Mouse (Mus musculus) lung, postnatal 0 days (tissue): ENCODE measurements around the gene Slc17a6. TPM values are rescaled to one million over a fixed set of nuclear protein-coding genes. Genes with fewer than 3 reads are reported as not detected.
"Not testable (repeated sequence)": the region's sequence is repeated elsewhere in the genome, so short reads cannot be mapped to it uniquely, and the experiment has no call there.

Experiments used
- ATAC-seq: fragments of 200-750 bp; cut with Nextera tagmentation; 2 replicates; pipeline ENCODE4 v1.8.0; 2017; ENCODE audit warnings: moderate library complexity
- DNase-seq: peaks from one replicate; pipeline ENCODE4 v3.0.0-alpha.2; 2016; ENCODE audit warnings: low spot score
- H3K27ac ChIP-seq: fragments of 300-500 bp; sonication (generic); 2 replicates; pipeline ENCODE4 v1.5.1; 2014; ENCODE audit warnings: antibody characterized with exemption, mild to moderate bottlenecking, low read length, mixed read lengths
- H3K27me3 ChIP-seq: fragments of 300-500 bp; sonication (generic); replicated peaks from 2 replicates; pipeline ENCODE4 v1.6.1; 2014; ENCODE audit warnings: low read length, mixed read lengths; ENCODE audit not compliant: insufficient read depth
- H3K36me3 ChIP-seq: fragments of 300-500 bp; sonication (generic); 2 replicates; pipeline ENCODE4 v1.6.1; 2014; ENCODE audit warnings: low read length, mixed read lengths; ENCODE audit not compliant: insufficient read depth
- H3K4me1 ChIP-seq: fragments of 300-500 bp; sonication (generic); 2 replicates; pipeline ENCODE4 v1.6.1; 2014; ENCODE audit warnings: antibody characterized with exemption, low read depth, low read length, mixed read lengths; ENCODE audit not compliant: insufficient read depth
- H3K4me2 ChIP-seq: fragments of 300-500 bp; sonication (generic); replicated peaks from 2 replicates; pipeline ENCODE4 v1.6.1; 2014; ENCODE audit warnings: low read depth, mild to moderate bottlenecking, low read length, moderate library complexity, mixed read lengths
- H3K4me3 ChIP-seq: fragments of 300-500 bp; sonication (generic); 2 replicates; pipeline ENCODE4 v1.5.1; 2014; ENCODE audit warnings: low read depth, low read length
- H3K9ac ChIP-seq: fragments of 300-500 bp; sonication (generic); replicated peaks from 2 replicates; pipeline ENCODE4 v1.6.1; 2014; ENCODE audit warnings: low read depth, mild to moderate bottlenecking
- H3K9me3 ChIP-seq: fragments of 300-500 bp; sonication (generic); 2 replicates; pipeline ENCODE4 v1.6.1; 2016; ENCODE audit warnings: low read length, mixed read lengths
- CTCF ChIP-seq: IDR thresholded peaks from 2 replicates; pipeline ENCODE4 v1.5.1; 2016; ENCODE audit warnings: antibody characterized with exemption, mild to moderate bottlenecking
- EP300 ChIP-seq: IDR thresholded peaks from 2 replicates; pipeline ENCODE4 v1.6.1; 2016; ENCODE audit warnings: antibody characterized with exemption, mild to moderate bottlenecking, control low read depth
- WGBS: fragments of 180-500 bp; shearing (Covaris S2); extraction: QIAGEN DNeasy Blood & Tissue Kit; methylation state at CpG from one replicate; pipeline ENCODE4 v1.1.7; 2014; 5-methylcytosine and 5-hydroxymethylcytosine counted together
- polyA plus RNA-seq: library from polyadenylated mRNA; unstranded; fragments of >200 nt; fragmentation: Nextera tagmentation; extraction: Ambion mirVana; gene quantifications from 2 replicates; pipeline ENCODE4 v1.2.1, GENCODE M21; 2015

Slc17a6 gene
- polyA plus RNA-seq, 1 experiment from 2014 or later = not detected

DNA sequence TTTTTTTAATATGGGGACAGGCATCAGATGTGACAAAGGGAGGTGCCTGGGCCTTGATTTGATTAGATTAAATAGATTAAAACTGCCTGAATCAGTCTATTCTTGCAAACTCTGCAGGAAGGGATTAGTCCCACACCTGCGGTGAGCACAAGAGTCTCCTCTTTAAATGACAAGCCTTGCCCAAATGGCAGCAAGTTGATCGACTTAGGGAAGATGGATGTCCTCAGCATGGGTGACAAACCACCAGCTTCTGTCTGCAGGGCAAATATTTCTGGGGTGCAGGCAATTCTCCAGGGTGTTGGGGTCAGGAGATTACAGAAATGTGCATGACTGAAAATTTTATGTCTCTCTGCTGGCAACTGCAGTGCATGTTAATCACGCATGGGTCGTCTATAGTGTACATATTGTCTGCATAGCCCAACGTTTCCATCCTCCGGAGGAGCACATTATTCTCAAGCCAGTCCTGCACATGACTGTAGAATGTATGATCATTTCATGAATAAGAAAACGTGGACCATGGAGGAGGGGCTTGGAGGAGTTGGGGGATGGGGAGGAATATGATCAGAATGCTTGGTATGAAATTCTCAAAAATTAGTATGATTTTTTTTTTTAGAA, 11.5 kb downstream of the Slc17a6 start:
- TF ChIP-seq EP300 (no peak), CTCF (no peak)
- Histone ChIP-seq H3K27ac (no peak overlapping the region), H3K36me3 (no peaks in the 10 kb centered on the region), H3K4me3 (no peak overlapping the region), H3K4me2 (no peak overlapping the region), H3K9me3 (no peaks in the 10 kb centered on the region), H3K9ac (no peak overlapping the region), H3K4me1 (no peaks in the 10 kb centered on the region), H3K27me3 (no peaks in the 10 kb centered on the region)
- DNase-seq (no peak), ATAC-seq (no peak)
- WGBS = 8% methylated on average over 7 of the region's 7 CpGs

DNA sequence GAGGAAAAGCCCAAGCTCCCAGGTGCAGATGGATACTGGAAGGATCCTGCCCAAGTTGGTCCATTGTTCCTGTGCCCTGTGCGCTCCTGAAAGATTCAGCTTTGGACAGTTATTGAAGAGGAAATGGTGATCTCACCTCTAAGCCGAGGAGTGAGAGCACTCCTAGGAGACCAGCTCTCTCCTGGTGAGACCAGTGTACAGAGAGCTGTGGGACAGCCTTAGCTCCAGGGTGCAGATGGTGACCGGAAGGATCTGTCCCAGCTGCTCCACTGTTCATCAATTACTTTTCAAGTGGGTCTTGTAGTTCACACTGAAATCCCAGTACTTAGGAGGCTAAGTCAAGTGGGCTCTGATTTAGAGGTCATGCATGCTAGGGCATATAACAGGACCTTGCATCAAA, 35.3 kb downstream of the Slc17a6 start:
- DNase-seq = no peak
- ATAC-seq = no peak
- no peaks in the 10 kb centered on the region for H3K4me1 ChIP-seq
- no peak overlapping the region for H3K4me2 ChIP-seq
- 64% methylated on average over 3 of the region's 3 CpGs for WGBS
- no peaks in the 10 kb centered on the region for H3K9me3 ChIP-seq
- no peaks in the 10 kb centered on the region for H3K36me3 ChIP-seq
- TF ChIP-seq CTCF = no peak
- TF ChIP-seq EP300 = no peak
- no peaks in the 10 kb centered on the region for H3K27me3 ChIP-seq
- no peak overlapping the region for H3K27ac ChIP-seq
- H3K9ac ChIP-seq = no peak overlapping the region
- no peak overlapping the region for H3K4me3 ChIP-seq

DNA sequence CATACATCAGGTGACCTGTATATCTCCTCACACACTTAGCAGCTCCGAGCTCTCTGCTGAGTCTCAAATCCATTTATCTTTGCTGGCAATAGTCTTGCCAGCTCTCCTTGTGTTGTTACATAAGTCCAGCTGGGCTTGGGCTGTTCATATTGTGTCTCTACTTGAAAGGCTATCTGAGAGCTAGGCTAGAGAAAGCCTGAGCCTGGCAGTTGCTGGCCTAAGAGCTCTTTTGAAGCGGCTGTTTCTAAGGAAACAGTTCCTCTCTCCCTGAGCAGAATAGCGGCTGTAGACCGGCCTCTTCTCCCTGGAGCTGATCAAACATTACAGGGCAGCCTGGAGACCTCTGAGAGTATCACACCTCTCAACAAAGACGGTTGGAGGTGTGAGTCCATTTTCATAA, 40.6 kb downstream of the Slc17a6 start:
- WGBS = 10% methylated on average over 5 of the region's 5 CpGs
- Histone ChIP-seq H3K9me3 (no peaks in the 10 kb centered on the region), H3K4me2 (no peak overlapping the region), H3K9ac (no peak overlapping the region), H3K27ac (no peak overlapping the region), H3K36me3 (no peaks in the 10 kb centered on the region), H3K4me1 (no peaks in the 10 kb centered on the region), H3K4me3 (no peak overlapping the region), H3K27me3 (no peaks in the 10 kb centered on the region)
- ATAC-seq = no peak
- TF ChIP-seq CTCF (no peak), EP300 (no peak)
- no peak for DNase-seq

DNA sequence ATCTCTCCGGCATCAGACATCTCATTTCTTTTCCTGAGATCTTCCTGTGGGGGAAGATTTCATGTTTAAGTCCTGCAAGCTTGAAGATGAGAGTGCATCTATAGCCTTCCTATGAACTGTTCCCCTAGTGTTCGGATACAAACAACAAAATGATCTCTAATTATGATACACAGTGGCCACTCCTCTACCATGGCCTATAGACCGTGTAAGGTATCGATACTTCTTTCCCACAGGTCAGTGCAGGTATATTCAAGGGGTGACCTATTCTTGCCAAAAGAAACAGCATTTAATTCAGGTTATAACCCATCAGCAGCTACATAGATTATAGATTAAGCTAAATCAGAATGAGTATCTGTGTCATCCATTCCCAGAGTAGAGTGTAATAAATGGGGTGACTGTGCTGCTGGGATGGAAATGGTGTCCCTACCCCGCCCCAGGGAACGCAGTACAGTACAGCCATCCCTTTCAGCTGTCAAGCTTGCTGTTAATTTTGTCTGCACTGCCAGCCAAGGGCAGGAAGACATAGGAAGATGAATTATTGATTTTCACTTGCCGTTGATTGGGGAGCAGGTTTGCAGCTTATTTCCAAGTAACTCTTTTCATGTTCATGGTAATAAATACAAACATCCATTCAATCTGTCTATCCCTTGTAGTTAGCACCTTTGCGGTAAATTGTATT, 71.9 kb downstream of the Slc17a6 start:
- no peak overlapping the region for H3K4me3 ChIP-seq
- no peaks in the 10 kb centered on the region for H3K27me3 ChIP-seq
- H3K9me3 ChIP-seq = no peaks in the 10 kb centered on the region
- ATAC-seq = no peak
- H3K4me2 ChIP-seq = no peak overlapping the region
- H3K36me3 ChIP-seq = no peaks in the 10 kb centered on the region
- H3K27ac ChIP-seq = no peak overlapping the region
- H3K4me1 ChIP-seq = no peaks in the 10 kb centered on the region
- no peak for TF ChIP-seq CTCF
- TF ChIP-seq EP300 = no peak
- H3K9ac ChIP-seq = no peak overlapping the region
- DNase-seq = no peak
- 83% methylated on average over 8 of the region's 8 CpGs for WGBS

DNA sequence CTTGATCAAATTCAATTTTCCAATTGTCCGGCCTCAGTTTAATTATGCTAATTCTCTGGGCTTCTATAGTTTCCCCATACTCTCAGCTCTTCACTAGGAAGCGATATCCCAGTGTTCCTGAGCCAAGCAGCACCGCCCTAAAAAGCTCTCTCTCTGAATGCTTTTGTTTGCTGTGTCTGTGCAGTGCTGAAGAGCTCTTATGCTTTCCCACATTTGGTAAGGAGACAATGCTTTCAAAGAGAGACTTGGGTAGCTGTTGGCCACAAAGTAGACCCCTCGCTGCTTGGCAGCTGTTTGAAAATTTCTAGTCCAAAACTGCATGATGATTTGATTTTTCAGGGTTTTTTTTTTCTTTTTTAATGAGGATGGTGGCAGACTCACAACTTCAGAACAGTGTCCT, 72.6 kb downstream of the Slc17a6 start:
- WGBS = 71% methylated on average over 4 of the region's 4 CpGs
- H3K4me1 ChIP-seq = no peaks in the 10 kb centered on the region
- ATAC-seq = no peak

DNA sequence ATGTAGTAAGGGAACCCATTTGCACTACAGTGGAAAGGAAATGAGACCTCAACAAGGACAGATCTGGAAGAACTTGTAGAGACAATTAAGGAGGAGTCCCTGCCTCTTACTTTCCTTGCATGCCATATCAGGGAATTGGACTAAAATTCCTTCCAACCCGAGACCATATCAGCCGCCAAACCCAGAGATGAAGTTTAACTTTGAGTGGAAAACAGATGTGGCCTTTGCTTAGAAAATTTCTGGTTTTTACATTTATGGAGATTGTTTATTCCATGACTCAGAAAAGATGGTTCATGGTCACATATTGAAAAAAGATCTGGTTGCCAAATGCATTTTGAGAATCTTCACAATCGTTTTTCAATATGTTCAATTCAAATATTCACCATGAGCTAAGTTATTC, 87.7 kb downstream of the Slc17a6 start:
- Histone ChIP-seq H3K9ac (no peak overlapping the region), H3K36me3 (no peaks in the 10 kb centered on the region), H3K4me3 (no peak overlapping the region), H3K27me3 (no peaks in the 10 kb centered on the region), H3K27ac (no peak overlapping the region), H3K4me2 (no peak overlapping the region), H3K9me3 (no peaks in the 10 kb centered on the region), H3K4me1 (no peaks in the 10 kb centered on the region)
- DNase-seq (no peak), ATAC-seq (no peak)
- 65% methylated on average over 3 of the region's 3 CpGs for WGBS
- TF ChIP-seq CTCF (no peak), EP300 (no peak)

More for the DNA sequence above, 72.6 kb downstream of the Slc17a6 start:
- H3K4me2 ChIP-seq = no peak overlapping the region
- no peak for DNase-seq
- no peak overlapping the region for H3K9ac ChIP-seq
- TF ChIP-seq CTCF (no peak), EP300 (no peak)
- H3K36me3 ChIP-seq = no peaks in the 10 kb centered on the region
- no peaks in the 10 kb centered on the region for H3K27me3 ChIP-seq
- no peak overlapping the region for H3K27ac ChIP-seq
- H3K9me3 ChIP-seq = no peaks in the 10 kb centered on the region
- no peak overlapping the region for H3K4me3 ChIP-seq

DNA sequence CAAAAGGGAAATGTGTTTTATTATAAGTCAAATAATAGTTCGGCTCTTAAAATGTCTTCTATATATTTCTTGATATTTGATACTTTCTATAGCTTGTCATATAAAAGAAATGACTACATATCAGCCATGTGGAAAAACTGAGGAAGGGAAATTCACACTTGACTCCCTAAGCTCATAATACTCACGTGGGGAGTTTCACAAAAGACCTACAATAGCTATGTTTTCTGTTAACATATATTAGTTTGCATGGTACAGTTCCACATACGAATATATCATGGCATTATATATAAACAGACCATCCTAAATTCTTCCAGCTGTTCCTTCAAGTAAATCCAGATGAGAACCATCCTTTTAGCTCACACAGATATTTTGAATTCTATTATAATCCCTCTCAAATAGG, 88.5 kb downstream of the Slc17a6 start:
- ATAC-seq, H3K4me3 ChIP-seq, H3K36me3 ChIP-seq, H3K9me3 ChIP-seq, H3K27me3 ChIP-seq, H3K4me2 ChIP-seq, DNase-seq, H3K27ac ChIP-seq, H3K4me1 ChIP-seq, H3K9ac ChIP-seq: not testable (repeated sequence)
- 65% methylated on average over 3 of the region's 3 CpGs for WGBS
